ENCODE assay signal across 8 mouse cellular contexts in genomic region chr5:125215930-125216459, GRCm38 (mm10). TPM values are rescaled to one million over a fixed set of nuclear protein-coding genes. Genes with fewer than 3 reads are reported as not detected.
DNase-seq lines count a peak whose midpoint lies in the region; ATAC-seq and TF ChIP-seq lines count a peak whose summit lies in the region.

No protein-coding gene starts in this region.

- no peak for TF ChIP-seq CTCF in ES-Bruce4 (IDR thresholded peaks at IDR 0.05; ENCODE audit: low read depth, low read length)
- no peak for TF ChIP-seq CTCF in liver, adult 2 months (IDR thresholded peaks at IDR 0.05; ENCODE audit: low read depth, low read length)

- no peaks in the 10 kb centered on the region for H3K9me3 ChIP-seq in ES-Bruce4 (replicated peaks; ENCODE audit: control insufficient read depth, insufficient read depth, low read length, poor library complexity, severe bottlenecking)
- no peaks in the 10 kb centered on the region for H3K9me3 ChIP-seq in forebrain, embryonic 11.5 days (ENCODE audit: control insufficient read depth, low read length)
- H3K9me3 ChIP-seq in heart, embryonic 13.5 days, result no peaks in the 10 kb centered on the region

- no peak for TF ChIP-seq POLR2A in ES-Bruce4 (IDR thresholded peaks at IDR 0.05; ENCODE audit: insufficient read depth, low read length)
- TF ChIP-seq POLR2A in liver, adult 2 months (IDR thresholded peaks at IDR 0.05; ENCODE audit: extremely low read depth, insufficient read depth, low read length), result no peak

- no peak overlapping the region for H3K27ac ChIP-seq in ES-Bruce4 (ENCODE audit: insufficient read depth, low read length)
- H3K27ac ChIP-seq in brown adipose tissue, adult 24 weeks (replicated peaks; ENCODE audit: low read depth, low read length), result no peak overlapping the region
- peak overlapping the region; percentile 83 for H3K27ac ChIP-seq in forebrain, embryonic 11.5 days (ENCODE audit: low read depth, low read length)
- H3K27ac ChIP-seq in heart, embryonic 13.5 days (replicated peaks), result peak overlapping the region; percentile 59
- H3K27ac ChIP-seq in liver, adult 2 months (replicated peaks; ENCODE audit: insufficient read depth, low read depth, low read length), result no peak overlapping the region

- H3K9ac ChIP-seq in ES-Bruce4 (ENCODE audit: low read depth, poor library complexity, severe bottlenecking), result peak overlapping the region; percentile 41
- peak overlapping the region; percentile 56 for H3K9ac ChIP-seq in forebrain, embryonic 11.5 days (ENCODE audit: low read length)
- peak overlapping the region; percentile 74 for H3K9ac ChIP-seq in heart, embryonic 13.5 days
- peak overlapping the region; percentile 38 for H3K9ac ChIP-seq in liver, adult 2 months (ENCODE audit: low read depth, low read length)

- H3K36me3 ChIP-seq in ES-Bruce4 (ENCODE audit: control insufficient read depth, insufficient read depth, low read length, poor library complexity, severe bottlenecking), result no peaks in the 10 kb centered on the region
- no peaks in the 10 kb centered on the region for H3K36me3 ChIP-seq in forebrain, embryonic 11.5 days (ENCODE audit: control insufficient read depth, insufficient read depth, low read length)
- no peaks in the 10 kb centered on the region for H3K36me3 ChIP-seq in heart, embryonic 13.5 days
- H3K36me3 ChIP-seq in liver, adult 2 months (ENCODE audit: control insufficient read depth, insufficient read depth, low read length), result no peaks in the 10 kb centered on the region

- no peaks in the 10 kb centered on the region for H3K4me1 ChIP-seq in ES-Bruce4 (ENCODE audit: control insufficient read depth, insufficient read depth, low read length)
- peaks cover 5% of the 10 kb centered on the region for H3K4me1 ChIP-seq in brown adipose tissue, adult 24 weeks (ENCODE audit: control insufficient read depth, insufficient read depth, insufficient read length, low read length)
- H3K4me1 ChIP-seq in forebrain, embryonic 11.5 days (replicated peaks; ENCODE audit: control insufficient read depth, insufficient read depth, low read length), result peaks cover 8% of the 10 kb centered on the region; the same call in 1 of the 2 replicates
- H3K4me1 ChIP-seq in heart, embryonic 13.5 days, result peaks cover 29% of the 10 kb centered on the region
- peaks cover 5% of the 10 kb centered on the region; the same call in 1 of the 2 replicates for H3K4me1 ChIP-seq in liver, adult 2 months (ENCODE audit: control insufficient read depth, insufficient read depth, low read length)

- H3K27me3 ChIP-seq in ES-Bruce4 (ENCODE audit: control insufficient read depth, insufficient read depth, low read length, poor library complexity, severe bottlenecking), result no peaks in the 10 kb centered on the region
- H3K27me3 ChIP-seq in forebrain, embryonic 11.5 days (ENCODE audit: control insufficient read depth, insufficient read depth, low read length), result no peaks in the 10 kb centered on the region
- peaks cover 9% of the 10 kb centered on the region; the same call in 1 of the 2 replicates for H3K27me3 ChIP-seq in heart, embryonic 13.5 days (replicated peaks)
- no peaks in the 10 kb centered on the region for H3K27me3 ChIP-seq in liver, adult 2 months (ENCODE audit: control insufficient read depth, insufficient read depth, low read length)

- H3K4me2 ChIP-seq in forebrain, embryonic 11.5 days (ENCODE audit: low read depth, low read length, severe bottlenecking), result peak overlapping the region; percentile 45
- peak overlapping the region; percentile 66 for H3K4me2 ChIP-seq in heart, embryonic 13.5 days

- H3K4me3 ChIP-seq in ES-Bruce4 (ENCODE audit: low read depth, low read length), result 0 out of 2 replicates have a peak overlapping the region, but pooled peaks have one; percentile 24
- H3K4me3 ChIP-seq in brown adipose tissue, adult 24 weeks (ENCODE audit: insufficient read depth, low read depth, low read length), result peak overlapping the region; percentile 15; the same call in 1 of the 2 replicates
- H3K4me3 ChIP-seq in forebrain, embryonic 11.5 days (ENCODE audit: low read depth, low read length), result 0 out of 2 replicates have a peak overlapping the region, but pooled peaks have one; percentile 9
- H3K4me3 ChIP-seq in heart, embryonic 13.5 days, result peak overlapping the region; percentile 38
- H3K4me3 ChIP-seq in liver, adult 2 months (ENCODE audit: insufficient read depth, low read depth, low read length), result peak overlapping the region; percentile 8; the same call in 1 of the 2 replicates

- TF ChIP-seq EP300 in ES-Bruce4 (IDR thresholded peaks at IDR 0.05; ENCODE audit: insufficient read depth, low read depth, low read length), result no peak

- no peaks in the 10 kb centered on the region for H3K79me2 ChIP-seq in liver, adult 2 months (ENCODE audit: control insufficient read depth, insufficient read depth, low read length)

- ATAC-seq in forebrain, embryonic 11.5 days (replicated peaks; ENCODE audit: low FRiP score), result peak; percentile 82
- ATAC-seq in heart, embryonic 13.5 days (ENCODE audit: extremely low read depth, insufficient number of reproducible peaks, low FRiP score, low TSS enrichment), result peak; percentile 32; the same call in 1 of the 2 replicates

- WGBS in forebrain, embryonic 11.5 days, result 8% methylated on average over 24 of the region's 24 CpGs
- WGBS in heart, embryonic 13.5 days, result 9% methylated on average over 24 of the region's 24 CpGs
- WGBS in liver, adult 2 months, result 15% methylated on average over 24 of the region's 24 CpGs

- DNase-seq in forebrain, embryonic 11.5 days (ENCODE audit: low spot score), result peak; percentile 88
- peak; percentile 17 to 44 for DNase-seq in kidney, postnatal 36 days
- no peak for DNase-seq in liver, adult 2 months (ENCODE audit: extremely low read depth, low read depth, low spot score)
- DNase-seq in ovary, postnatal 14 days (ENCODE audit: low spot score), result peak; percentile 28
- DNase-seq in yolk sac, embryonic 10.5 days (ENCODE audit: low spot score), result peak; percentile 28

RNA-seq across cellular contexts. Expression of gene Ncor2, which starts 37.0 kb away (rescaled TPM):
- polyA plus RNA-seq in ES-Bruce4 (2011; ENCODE audit: insufficient read depth, insufficient read length, low read depth, missing spikeins), result 57.5 and 62.9 TPM in 2 replicates
- 19.5 and 26.5 TPM in 2 replicates for polyA plus RNA-seq in brown adipose tissue, adult 24 weeks (2012; ENCODE audit: insufficient read depth, insufficient read length, missing spikeins)
- 27.3 and 29.5 TPM in 2 replicates for polyA plus RNA-seq in forebrain, embryonic 11.5 days (2014; fragmentation: Nextera tagmentation; extraction: Ambion mirVana)
- 16.5 and 17.0 TPM in 2 replicates for polyA plus RNA-seq in heart, embryonic 13.5 days (2015; fragmentation: Nextera tagmentation; extraction: Ambion mirVana)
- total RNA-seq in liver, adult 2 months (2014; rRNA removed), result 7.1 and 9.4 TPM in 2 replicates
- 15.0 and 17.0 TPM in 2 replicates for polyA plus RNA-seq in liver, adult 2 months (2012; rRNA removed)

Comparison
In these comparisons a context has a peak if more than half of its experiments do, and no peak if none do; other contexts are left out.
1. H3K27ac ChIP-seq: peak in forebrain, embryonic 11.5 days (single experiment) and heart, embryonic 13.5 days (single experiment); none in ES-Bruce4 (single experiment), brown adipose tissue, adult 24 weeks (single experiment) and liver, adult 2 months (single experiment).
2. Peak in every context shown above with its lines, with median percentiles within 50 percentile points of each other: H3K4me3 ChIP-seq and H3K9ac ChIP-seq.